Mouse (Mus musculus) hindbrain, embryonic 13.5 days (tissue): ENCODE data around the gene Kat2b. TPM values are rescaled to one million over a fixed set of nuclear protein-coding genes. Genes with fewer than 3 reads are reported as not detected.
"Not testable (repeated sequence)": the region's sequence is repeated elsewhere in the genome, so short reads cannot be mapped to it uniquely, and the experiment has no call there.

Experiments
- ATAC-seq: fragments of 200-750 bp; cut with Nextera tagmentation; 2 replicates; pipeline ENCODE4 v1.8.0; 2017; ENCODE audit warnings: moderate TSS enrichment; ENCODE audit not compliant: low FRiP score
- H3K27ac ChIP-seq: fragments of 300-500 bp; sonication (generic); 2 replicates; pipeline ENCODE4 v1.5.1; 2015; ENCODE audit warnings: inconsistent platforms, mild to moderate bottlenecking, moderate library complexity
- H3K27me3 ChIP-seq: fragments of 300-500 bp; sonication (generic); 2 replicates; pipeline ENCODE4 v1.6.1; 2015; ENCODE audit warnings: mild to moderate bottlenecking, inconsistent platforms
- H3K36me3 ChIP-seq: fragments of 300-500 bp; sonication (generic); 2 replicates; pipeline ENCODE4 v1.6.1; 2015; ENCODE audit warnings: mild to moderate bottlenecking, inconsistent platforms
- H3K4me1 ChIP-seq: fragments of 300-500 bp; sonication (generic); replicated peaks from 2 replicates; pipeline ENCODE4 v1.6.1; 2015; ENCODE audit warnings: inconsistent platforms
- H3K4me2 ChIP-seq: fragments of 300-500 bp; sonication (generic); 2 replicates; pipeline ENCODE4 v1.6.1; 2015; ENCODE audit warnings: inconsistent platforms, mild to moderate bottlenecking, moderate library complexity
- H3K4me3 ChIP-seq: fragments of 300-500 bp; sonication (generic); 2 replicates; pipeline ENCODE4 v1.5.1; 2015; ENCODE audit warnings: mild to moderate bottlenecking, inconsistent platforms
- H3K9ac ChIP-seq: fragments of 300-500 bp; sonication (generic); 2 replicates; pipeline ENCODE4 v1.6.1; 2015; ENCODE audit warnings: mild to moderate bottlenecking, inconsistent platforms
- H3K9me3 ChIP-seq: fragments of 300-500 bp; sonication (generic); 2 replicates; pipeline ENCODE4 v1.6.1; 2016; ENCODE audit warnings: inconsistent platforms
- WGBS: fragments of 180-500 bp; shearing (Covaris S2); methylation state at CpG from one replicate; pipeline ENCODE4 v1.1.7; 2015; 5-methylcytosine and 5-hydroxymethylcytosine counted together
- polyA plus RNA-seq: library from polyadenylated mRNA; unstranded; fragments of >200 nt; fragmentation: Nextera tagmentation; extraction: Ambion mirVana; gene quantifications from 2 replicates; pipeline ENCODE4 v1.2.1, GENCODE M21; 2015

The Kat2b gene
- polyA plus RNA-seq, 1 experiment from 2014 or later = 8.9 TPM

DNA sequence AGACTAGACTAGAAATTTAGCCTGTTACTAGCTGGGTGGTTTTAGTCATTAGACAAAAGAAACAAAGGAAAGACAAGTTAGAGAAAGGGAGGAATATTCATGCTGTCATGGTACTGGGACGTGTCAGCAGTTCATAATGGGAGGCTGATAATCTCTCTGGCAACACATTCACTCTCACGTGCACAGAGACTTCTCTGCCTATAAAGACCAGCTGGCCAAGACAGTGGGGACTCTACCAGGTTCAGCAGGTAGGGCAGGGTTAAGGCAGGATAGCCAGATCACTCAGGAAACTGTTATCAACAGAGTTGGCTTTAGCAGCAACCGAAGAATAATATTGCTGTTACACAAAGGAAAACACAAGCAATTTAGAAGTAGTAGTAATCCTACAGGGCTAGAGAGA, 9.2 kb upstream of the Kat2b start:
- Histone ChIP-seq H3K4me3 (no peak overlapping the region), H3K9ac (no peak overlapping the region), H3K27ac (no peak overlapping the region), H3K27me3 (no peaks in the 10 kb centered on the region), H3K36me3 (no peaks in the 10 kb centered on the region), H3K9me3 (no peaks in the 10 kb centered on the region), H3K4me1 (no peaks in the 10 kb centered on the region), H3K4me2 (no peak overlapping the region)
- no peak for ATAC-seq
- 50% methylated on average over 3 of the region's 3 CpGs for WGBS

DNA sequence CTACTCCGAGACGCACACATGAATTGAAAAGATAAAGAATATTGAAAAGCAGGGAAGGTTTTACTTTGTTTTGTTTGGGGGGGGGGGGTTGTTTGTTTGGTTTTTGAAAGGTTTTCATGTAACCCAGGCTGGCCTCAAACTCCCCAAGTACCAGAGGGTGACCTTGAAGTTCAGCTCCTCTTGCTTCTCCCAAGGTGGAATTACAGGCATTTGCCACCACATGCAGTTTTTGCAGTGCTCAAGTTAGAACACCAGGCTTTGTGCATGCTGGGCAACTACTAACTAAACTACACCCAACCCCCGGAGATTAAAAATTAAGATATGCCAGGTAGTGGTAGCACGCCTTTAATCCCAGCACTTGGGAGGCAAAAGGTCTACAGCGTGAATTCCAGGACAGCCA, 7.0 kb upstream of the Kat2b start:
- no peak for ATAC-seq
- H3K27me3 ChIP-seq = no peaks in the 10 kb centered on the region

DNA sequence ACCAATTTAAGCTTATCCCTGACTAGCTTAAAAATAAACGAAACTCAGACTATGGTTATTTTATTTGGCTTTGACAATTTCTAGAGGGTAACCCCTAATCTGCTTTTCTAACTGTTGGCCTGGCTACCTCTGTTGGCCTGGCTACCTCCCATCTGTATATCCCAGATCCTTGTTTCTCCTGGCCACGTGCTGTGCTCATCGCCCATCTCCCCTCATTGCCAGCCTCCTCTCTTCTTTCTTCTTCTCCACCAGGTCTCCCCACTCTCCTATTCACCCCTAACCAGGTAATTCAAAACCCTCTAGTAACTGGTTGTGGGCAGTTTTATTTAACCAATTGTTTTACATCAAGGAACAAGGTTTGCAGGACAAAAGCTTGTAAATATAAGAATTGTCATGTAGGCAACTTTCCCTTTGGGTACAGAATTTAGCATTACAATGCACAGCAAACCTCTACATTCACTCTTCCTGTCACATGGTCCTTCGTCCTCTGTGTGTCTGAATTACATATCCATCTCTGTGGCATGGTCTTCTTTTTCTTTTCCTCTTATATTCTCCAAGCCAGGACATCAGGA, 5.1 kb upstream of the Kat2b start:
- H3K4me3 ChIP-seq = no peak overlapping the region
- WGBS = 75% methylated on average over 4 of the region's 4 CpGs
- no peak overlapping the region for H3K9ac ChIP-seq
- H3K4me2 ChIP-seq = no peak overlapping the region
- no peaks in the 10 kb centered on the region for H3K27me3 ChIP-seq
- ATAC-seq = no peak
- no peak overlapping the region for H3K27ac ChIP-seq
- no peaks in the 10 kb centered on the region for H3K36me3 ChIP-seq
- no peaks in the 10 kb centered on the region for H3K9me3 ChIP-seq
- peaks cover 6% of the 10 kb centered on the region for H3K4me1 ChIP-seq

More for the DNA sequence above, 7.0 kb upstream of the Kat2b start:
- WGBS = 89% methylated on average over 5 of the region's 5 CpGs
- Histone ChIP-seq H3K9ac (no peak overlapping the region), H3K4me2 (no peak overlapping the region), H3K36me3 (no peaks in the 10 kb centered on the region), H3K27ac (no peak overlapping the region), H3K4me1 (no peaks in the 10 kb centered on the region), H3K4me3 (no peak overlapping the region), H3K9me3 (no peaks in the 10 kb centered on the region)

DNA sequence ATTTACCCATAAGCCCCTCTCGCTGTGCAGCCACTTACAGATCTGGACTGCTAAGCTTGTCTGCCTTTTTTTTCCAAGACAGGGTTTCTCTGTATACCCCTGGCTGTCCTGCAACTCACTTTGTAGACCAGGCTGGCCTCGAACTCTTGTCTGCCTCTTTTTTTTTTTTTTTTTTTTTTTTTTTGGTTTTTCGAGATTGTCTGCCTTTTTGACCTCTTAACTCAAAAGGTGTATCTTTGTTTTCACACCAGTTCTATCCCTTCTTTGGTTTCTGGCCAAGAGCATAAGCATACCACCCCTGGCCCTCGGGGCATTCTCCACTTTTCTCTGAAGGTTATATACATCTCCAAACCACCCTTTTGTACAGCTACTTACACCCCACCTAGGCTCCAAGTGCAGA, 1.8 kb upstream of the Kat2b start:
- ATAC-seq = no peak
- WGBS = 91% methylated on average over 4 of the region's 4 CpGs

DNA sequence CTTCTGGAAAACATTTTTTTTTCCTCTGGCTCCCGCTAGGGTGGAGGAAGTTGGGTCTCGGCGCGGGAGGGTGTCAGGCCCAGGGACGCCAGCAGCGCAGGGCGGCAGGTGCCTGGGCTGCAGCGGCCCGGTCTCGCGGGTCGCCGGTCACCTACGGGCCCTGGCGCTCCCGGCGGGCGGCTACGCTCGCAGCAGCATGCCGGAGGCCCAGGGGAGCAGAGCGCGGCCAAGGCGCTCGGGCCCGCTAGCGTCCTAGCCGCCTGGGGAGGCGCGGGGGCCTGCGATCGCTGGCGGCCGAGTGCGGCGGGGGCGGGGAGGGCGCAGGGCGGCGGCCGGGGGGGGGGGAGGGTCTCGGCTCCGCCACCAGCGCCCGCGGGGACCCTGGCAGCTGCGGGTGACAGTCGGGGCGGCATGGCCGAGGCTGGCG, 271 bp downstream of the Kat2b start:
- ATAC-seq = peak; percentile 64
- Histone ChIP-seq H3K4me2 (peak overlapping the region; percentile 78), H3K9ac (peak overlapping the region; percentile 95), H3K36me3 (no peaks in the 10 kb centered on the region), H3K9me3 (no peaks in the 10 kb centered on the region), H3K4me1 (peaks cover 34% of the 10 kb centered on the region), H3K27me3 (no peaks in the 10 kb centered on the region), H3K27ac (peak overlapping the region; percentile 98), H3K4me3 (peak overlapping the region; percentile 87)
- WGBS = under 1% methylated on average over 37 of the region's 51 CpGs

More for the DNA sequence above, 1.8 kb upstream of the Kat2b start:
- no peaks in the 10 kb centered on the region for H3K9me3 ChIP-seq
- no peak overlapping the region for H3K4me2 ChIP-seq
- no peak overlapping the region for H3K4me3 ChIP-seq
- H3K9ac ChIP-seq = no peak overlapping the region
- no peak overlapping the region for H3K27ac ChIP-seq
- peaks cover 24% of the 10 kb centered on the region for H3K4me1 ChIP-seq
- H3K27me3 ChIP-seq = no peaks in the 10 kb centered on the region
- no peaks in the 10 kb centered on the region for H3K36me3 ChIP-seq

DNA sequence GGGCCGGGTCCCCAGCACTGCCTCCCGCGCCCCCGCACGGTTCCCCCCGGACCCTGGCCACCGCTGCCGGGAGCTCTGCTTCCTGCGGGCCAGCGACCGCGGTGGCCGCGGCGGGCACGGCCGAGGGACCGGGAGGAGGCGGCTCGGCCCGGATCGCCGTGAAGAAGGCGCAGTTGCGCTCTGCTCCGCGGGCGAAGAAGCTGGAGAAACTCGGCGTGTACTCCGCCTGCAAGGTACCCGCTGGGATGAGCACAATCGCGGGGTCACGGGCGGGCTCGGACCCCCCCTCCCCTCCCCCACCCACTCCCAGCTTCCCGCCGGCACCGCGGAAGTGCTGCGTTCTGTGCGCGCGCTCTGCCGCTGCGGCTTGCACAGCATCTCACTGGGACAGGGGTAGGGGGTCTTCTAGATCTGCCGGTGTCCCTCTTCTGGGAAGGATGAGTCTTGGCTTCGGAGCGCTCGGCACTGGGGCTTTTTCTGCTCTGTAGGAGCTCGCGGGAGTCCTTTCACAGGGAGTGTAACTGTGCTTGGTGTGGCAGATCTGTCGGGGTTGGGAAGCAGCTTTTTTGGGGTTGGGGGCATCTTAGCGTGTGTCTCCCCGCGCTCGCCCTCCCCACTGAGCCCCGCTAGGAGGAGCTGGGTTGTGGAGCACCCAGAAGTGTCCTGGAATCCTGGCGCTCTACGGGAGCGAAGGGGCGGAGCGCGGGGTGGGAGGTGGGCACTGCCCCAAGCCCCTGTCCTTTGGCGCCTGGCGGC, 863 bp downstream of the Kat2b start:
- Histone ChIP-seq H3K4me1 (peaks cover 34% of the 10 kb centered on the region), H3K36me3 (no peaks in the 10 kb centered on the region), H3K9me3 (no peaks in the 10 kb centered on the region), H3K9ac (peak overlapping the region; percentile 95), H3K4me2 (peak overlapping the region; percentile 78), H3K4me3 (peak overlapping the region; percentile 87), H3K27me3 (no peaks in the 10 kb centered on the region), H3K27ac (peak overlapping the region; percentile 98)
- ATAC-seq = peak; percentile 71
- under 1% methylated on average over 48 of the region's 67 CpGs for WGBS

DNA sequence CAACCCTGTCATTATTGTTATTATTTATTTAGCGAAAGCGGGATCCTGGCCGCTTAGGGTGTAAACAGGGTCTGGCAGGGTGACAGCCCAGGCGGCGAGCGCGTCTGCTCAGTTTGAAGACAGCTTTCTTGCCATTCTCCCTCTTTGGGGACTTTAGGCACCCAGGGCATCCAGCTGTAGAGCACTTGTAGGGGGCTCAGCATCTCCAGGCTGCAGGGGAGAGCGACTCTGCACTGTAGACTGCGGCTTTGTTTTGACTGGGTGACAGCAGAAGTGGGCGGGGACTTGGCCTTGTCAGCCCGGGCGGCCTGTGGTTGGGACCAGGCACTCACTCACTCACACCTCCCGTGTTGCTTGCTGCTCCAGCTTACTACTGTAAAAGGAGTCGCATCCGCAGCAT, 1.5 kb downstream of the Kat2b start:
- peak overlapping the region; percentile 95 for H3K9ac ChIP-seq
- peak; percentile 90 for ATAC-seq
- no peaks in the 10 kb centered on the region for H3K27me3 ChIP-seq
- H3K9me3 ChIP-seq = no peaks in the 10 kb centered on the region
- peak overlapping the region; percentile 87 for H3K4me3 ChIP-seq
- peak overlapping the region; percentile 98 for H3K27ac ChIP-seq
- peaks cover 34% of the 10 kb centered on the region for H3K4me1 ChIP-seq
- under 1% methylated on average over 15 of the region's 15 CpGs for WGBS
- peak overlapping the region; percentile 78 for H3K4me2 ChIP-seq
- H3K36me3 ChIP-seq = no peaks in the 10 kb centered on the region

DNA sequence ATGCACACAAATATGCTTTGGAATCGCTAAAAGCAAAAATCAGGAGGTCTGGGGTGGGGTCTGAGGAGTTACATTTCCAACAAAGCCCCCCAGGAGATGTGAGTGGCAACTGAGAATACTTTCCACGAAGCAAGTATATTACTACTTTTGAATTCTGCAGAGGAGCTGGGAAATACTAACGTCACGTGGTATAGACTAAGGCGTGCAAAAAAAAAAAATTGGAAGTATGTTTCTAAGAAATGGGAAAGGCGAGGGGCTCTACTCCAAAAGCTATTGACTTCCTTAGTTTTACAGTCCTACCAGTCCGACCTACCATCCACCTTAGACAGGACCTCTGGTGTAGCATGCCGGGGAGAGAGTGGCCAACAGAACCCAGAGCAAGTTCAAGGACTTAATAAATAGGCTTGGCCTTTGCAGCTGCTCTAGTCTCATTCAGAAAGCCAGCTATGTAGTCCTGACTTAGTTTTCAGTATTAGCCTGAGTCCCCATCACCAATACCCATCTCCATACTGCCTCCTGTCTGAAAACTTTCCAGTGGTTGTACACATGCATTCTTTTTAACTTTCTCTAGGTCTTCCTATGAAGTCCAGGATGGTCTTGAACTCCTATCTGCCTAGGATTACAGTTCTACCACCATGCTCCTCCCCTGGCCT, 2.2 kb downstream of the Kat2b start:
- Histone ChIP-seq H3K36me3 (no peaks in the 10 kb centered on the region), H3K4me2 (peak overlapping the region; percentile 78), H3K4me1 (peaks cover 34% of the 10 kb centered on the region), H3K4me3 (peak overlapping the region; percentile 87), H3K27me3 (no peaks in the 10 kb centered on the region), H3K9ac (peak overlapping the region; percentile 95), H3K27ac (peak overlapping the region; percentile 98), H3K9me3 (no peaks in the 10 kb centered on the region)
- no peak for ATAC-seq
- WGBS = 33% methylated on average over 8 of the region's 8 CpGs

DNA sequence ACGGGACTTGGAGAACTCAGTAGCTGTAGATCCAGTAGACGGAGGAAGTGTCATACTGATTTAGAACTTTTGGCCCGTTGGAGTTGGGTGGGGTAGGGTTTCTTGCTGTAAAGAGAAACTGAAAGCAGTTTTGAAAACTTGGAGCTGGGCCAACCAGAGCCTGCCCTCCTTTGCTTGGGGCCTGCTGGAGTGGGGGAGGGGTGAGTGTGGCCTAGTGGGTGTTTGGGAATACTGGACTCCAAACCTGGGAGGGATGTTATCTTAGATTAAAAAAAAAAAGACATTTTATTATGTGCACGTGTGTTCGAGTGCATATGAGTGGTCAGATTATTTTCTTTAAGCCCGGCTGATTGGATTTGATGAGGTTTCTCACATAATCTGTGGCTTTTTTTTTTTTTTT, 3.2 kb downstream of the Kat2b start:
- Histone ChIP-seq H3K27me3 (no peaks in the 10 kb centered on the region), H3K4me1 (peaks cover 34% of the 10 kb centered on the region), H3K9ac (no peak overlapping the region), H3K4me3 (no peak overlapping the region), H3K36me3 (no peaks in the 10 kb centered on the region), H3K9me3 (no peaks in the 10 kb centered on the region), H3K4me2 (peak overlapping the region; percentile 78), H3K27ac (peak overlapping the region; percentile 45; the same call in 1 of the 2 replicates)
- no peak for ATAC-seq
- 51% methylated on average over 6 of the region's 6 CpGs for WGBS

DNA sequence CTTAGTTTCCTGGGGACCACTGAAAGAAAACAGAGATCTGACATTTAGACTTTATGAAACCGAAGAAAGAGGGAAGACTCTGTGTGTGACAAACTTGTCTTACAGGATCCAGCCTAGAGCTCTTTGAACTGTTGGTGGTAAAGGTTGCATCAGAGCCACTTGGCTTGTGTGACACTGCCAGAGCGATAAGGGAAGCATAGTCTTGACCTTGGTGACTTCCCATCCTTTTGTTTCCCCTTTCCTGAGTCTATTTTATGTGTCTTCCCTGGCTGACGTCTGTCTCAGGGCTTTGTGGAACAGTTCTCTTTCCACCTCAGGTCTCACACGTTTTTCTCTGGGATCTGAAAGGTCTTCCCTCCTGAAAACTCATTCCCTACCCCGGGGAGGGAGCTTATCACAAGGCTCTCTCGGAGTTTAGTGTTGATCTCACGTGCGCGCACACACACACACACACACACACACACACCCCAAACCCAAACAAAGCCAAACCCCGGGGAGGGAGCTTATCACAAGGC, 3.8 kb downstream of the Kat2b start:
- peaks cover 34% of the 10 kb centered on the region for H3K4me1 ChIP-seq
- no peaks in the 10 kb centered on the region for H3K9me3 ChIP-seq
- no peak overlapping the region for H3K4me2 ChIP-seq
- 37% methylated on average over 10 of the region's 10 CpGs for WGBS
- no peaks in the 10 kb centered on the region for H3K27me3 ChIP-seq
- no peak overlapping the region for H3K4me3 ChIP-seq
- H3K9ac ChIP-seq = no peak overlapping the region
- no peak for ATAC-seq
- 0 out of 2 replicates have a peak overlapping the region, but pooled peaks have one; percentile 24 for H3K27ac ChIP-seq
- no peaks in the 10 kb centered on the region for H3K36me3 ChIP-seq

DNA sequence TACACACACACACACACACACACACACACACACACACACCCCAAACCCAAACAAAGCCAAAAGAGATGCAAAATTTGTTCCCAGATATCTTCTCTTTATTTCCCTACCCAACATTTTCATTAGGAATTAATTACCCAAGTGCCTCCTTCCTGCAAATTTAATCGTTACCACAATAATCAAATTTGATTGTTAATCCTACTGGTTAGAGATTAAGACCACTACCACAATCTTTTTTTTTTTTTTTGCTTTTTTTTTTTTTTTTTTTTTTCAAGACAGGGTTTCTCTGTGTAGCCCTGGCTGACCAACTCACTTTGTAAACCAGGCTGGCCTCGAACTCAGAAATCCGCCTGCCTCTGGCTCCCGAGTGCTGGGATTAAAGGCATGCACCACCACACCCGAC, 4.3 kb downstream of the Kat2b start:
- not testable (repeated sequence) for H3K27ac ChIP-seq
- 87% methylated on average over 5 of the region's 5 CpGs for WGBS

DNA sequence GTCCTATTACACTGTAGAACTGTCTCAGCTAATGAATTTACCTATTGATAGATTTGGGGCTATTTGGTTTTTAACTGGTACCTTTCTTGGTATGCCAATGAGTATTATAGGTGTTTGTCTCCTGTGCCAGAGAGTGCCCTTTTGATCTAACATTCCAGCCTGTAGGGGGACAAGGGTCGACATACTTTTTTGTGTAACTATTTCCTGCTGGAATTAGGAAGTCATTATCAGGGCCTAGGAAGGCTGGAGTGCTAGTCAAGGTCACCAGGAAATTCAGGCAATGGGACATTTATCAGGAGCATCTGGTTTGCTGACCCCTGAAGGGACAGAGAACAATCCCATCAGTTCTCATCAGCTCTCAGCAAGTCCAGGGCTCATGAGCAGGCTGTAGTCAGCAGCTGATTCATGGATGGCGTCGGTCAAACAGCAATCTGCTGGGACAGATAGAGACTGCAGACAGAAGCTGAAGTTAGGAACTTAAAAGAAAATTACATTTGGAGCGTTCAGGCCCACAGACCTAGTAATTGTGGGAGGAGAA, 6.4 kb downstream of the Kat2b start:
- no peak overlapping the region for H3K4me3 ChIP-seq
- no peak overlapping the region for H3K4me2 ChIP-seq
- no peak overlapping the region for H3K9ac ChIP-seq
- WGBS = 79% methylated on average over 4 of the region's 4 CpGs
- ATAC-seq = no peak
- H3K36me3 ChIP-seq = no peaks in the 10 kb centered on the region
- H3K9me3 ChIP-seq = no peaks in the 10 kb centered on the region
- no peak overlapping the region for H3K27ac ChIP-seq
- no peaks in the 10 kb centered on the region for H3K27me3 ChIP-seq
- peaks cover 27% of the 10 kb centered on the region for H3K4me1 ChIP-seq

More for the DNA sequence above, 4.3 kb downstream of the Kat2b start:
- H3K4me1 ChIP-seq = peaks cover 31% of the 10 kb centered on the region
- not testable (repeated sequence) for H3K36me3 ChIP-seq, H3K4me3 ChIP-seq, H3K9ac ChIP-seq, H3K9me3 ChIP-seq, H3K27me3 ChIP-seq, ATAC-seq, H3K4me2 ChIP-seq
